Mouse (Mus musculus): ENCODE measurements around the gene Mfap3l. TPM values are rescaled to one million over a fixed set of nuclear protein-coding genes. Genes with fewer than 3 reads are reported as not detected.

Mfap3l gene
- 2.5 and 3.1 TPM in 2 replicates for polyA plus RNA-seq (2012; rRNA removed)

DNA sequence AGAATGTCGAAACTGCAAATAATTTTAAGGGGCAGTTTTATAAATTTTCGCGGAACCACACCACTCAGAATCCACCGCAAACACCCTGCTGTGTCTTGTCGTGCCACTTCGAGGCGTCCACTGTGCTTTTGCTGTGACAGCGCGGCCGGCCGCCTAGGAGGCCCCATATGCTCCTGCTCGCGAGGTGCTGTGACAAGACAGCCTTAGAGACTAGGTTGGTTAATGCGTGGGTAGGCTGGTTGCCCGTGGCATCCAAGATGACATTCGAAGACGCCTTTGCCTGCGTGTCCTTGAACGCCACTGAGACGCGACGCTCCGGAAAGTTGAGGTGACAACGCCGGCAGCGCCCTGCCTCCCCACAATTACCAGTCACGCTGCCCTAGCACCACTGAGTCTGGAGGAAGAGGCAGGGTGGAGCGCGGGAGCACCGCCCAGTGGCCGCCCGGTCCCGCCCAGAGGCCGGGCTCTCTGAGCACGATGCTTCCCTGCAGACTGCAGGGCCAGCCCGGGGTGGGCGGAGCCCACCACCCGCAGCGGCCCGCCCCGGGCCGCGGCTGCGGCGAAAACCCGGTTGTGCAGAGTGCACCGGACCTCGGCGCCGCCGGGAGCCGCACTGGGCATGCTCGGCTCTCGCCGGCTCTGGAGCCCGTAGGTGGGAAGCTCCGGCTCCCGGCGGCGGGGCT lies at the start of gene Mfap3l:
Gene Mfap3l (plus strand): TSS at position 578 of the 683 bp plus-strand sequence.

Other genes starting within 250 kb of the Mfap3l start
- gene Gm10283, start 129.6 kb upstream of the Mfap3l start, polyA plus RNA-seq (2012; rRNA removed) = not detected in 2 replicates
- 0.86 and 1.0 TPM in 2 replicates for gene Aadat, start 126.9 kb upstream of the Mfap3l start, polyA plus RNA-seq (2012; rRNA removed)

Data from central nervous system, embryonic 14 days (tissue).